Mouse (Mus musculus) retina, postnatal 7 days (tissue): ENCODE data around the gene Wdr49.
"Not testable (repeated sequence)": the region's sequence is repeated elsewhere in the genome, so short reads cannot be mapped to it uniquely, and the experiment has no call there.

ENCODE experiments used
- DNase-seq: peaks from one replicate; pipeline ENCODE4 v3.0.0-alpha.2; 2012; ENCODE audit warnings: low read depth, low spot score

Wdr49 gene

GRCm38 (mm10) chr3:75301072-75301471 is 180.9 kb downstream of the Wdr49 start:
- no peak for DNase-seq

GRCm38 (mm10) chr3:75299464-75299863 is 182.5 kb downstream of the Wdr49 start:
- not testable (repeated sequence) for DNase-seq

- DNase-seq: no peak
These were observed 184.2 kb downstream of the Wdr49 start for GRCm38 (mm10) chr3:75297758-75298111.

GRCm38 (mm10) chr3:75297026-75297757 is 184.8 kb downstream of the Wdr49 start:
- DNase-seq: no peak

- DNase-seq: no peak
These were observed 188.7 kb downstream of the Wdr49 start for GRCm38 (mm10) chr3:75293243-75293642.

GRCm38 (mm10) chr3:75277455-75277854 is 204.5 kb downstream of the Wdr49 start:
- DNase-seq: no peak

- no peak for DNase-seq
These were observed 205.4 kb downstream of the Wdr49 start for GRCm38 (mm10) chr3:75276522-75276921.

GRCm38 (mm10) chr3:75275127-75275526 is 206.8 kb downstream of the Wdr49 start:
- no peak for DNase-seq

- no peak for DNase-seq
These were observed 212.0 kb downstream of the Wdr49 start, which contains the start of gene Serpini2 for GRCm38 (mm10) chr3:75269978-75270377. TSS of gene Serpini2 (minus strand) at chr3:75270078.

- no peak for DNase-seq
These were observed 222.6 kb downstream of the Wdr49 start for GRCm38 (mm10) chr3:75259356-75259755.
